Mouse (Mus musculus) heart, embryonic 16.5 days (tissue): Measurements from ENCODE around the gene Palb2. TPM values are rescaled to one million over a fixed set of nuclear protein-coding genes. Genes with fewer than 3 reads are reported as not detected.

Source experiments
- ATAC-seq: fragments of 200-750 bp; cut with Nextera tagmentation; replicated peaks from 2 replicates; pipeline ENCODE4 v1.8.0; 2017; ENCODE audit warnings: moderate number of reproducible peaks; ENCODE audit not compliant: insufficient read depth, low FRiP score; ENCODE audit errors: extremely low read depth
- H3K27ac ChIP-seq: fragments of 300-500 bp; sonication (generic); 2 replicates; pipeline ENCODE4 v1.5.1; 2014; ENCODE audit warnings: mild to moderate bottlenecking, low read length, control low read depth, moderate library complexity
- H3K27me3 ChIP-seq: fragments of 300-500 bp; sonication (generic); 2 replicates; pipeline ENCODE4 v1.6.1; 2014; ENCODE audit warnings: low read length, mixed read lengths; ENCODE audit not compliant: control insufficient read depth, insufficient read depth
- H3K36me3 ChIP-seq: fragments of 300-500 bp; sonication (generic); 2 replicates; pipeline ENCODE4 v1.6.1; 2014; ENCODE audit not compliant: control insufficient read depth, insufficient read depth
- H3K4me1 ChIP-seq: fragments of 300-500 bp; sonication (generic); 2 replicates; pipeline ENCODE4 v1.6.1; 2014; ENCODE audit warnings: low read length, mixed read lengths; ENCODE audit not compliant: control insufficient read depth, insufficient read depth
- H3K4me2 ChIP-seq: fragments of 300-500 bp; sonication (generic); 2 replicates; pipeline ENCODE4 v1.6.1; 2014; ENCODE audit warnings: low read depth, mild to moderate bottlenecking, control low read depth, low read length
- H3K4me3 ChIP-seq: fragments of 300-500 bp; sonication (generic); 2 replicates; pipeline ENCODE4 v1.5.1; 2014; ENCODE audit warnings: mild to moderate bottlenecking, control low read depth, low read length
- H3K9ac ChIP-seq: fragments of 300-500 bp; sonication (generic); 2 replicates; pipeline ENCODE4 v1.6.1; 2014; ENCODE audit warnings: low read length, control low read depth
- H3K9me3 ChIP-seq: fragments of 300-500 bp; sonication (generic); replicated peaks from 2 replicates; pipeline ENCODE4 v1.6.1; 2016; ENCODE audit warnings: low read length; ENCODE audit not compliant: control insufficient read depth
- WGBS: fragments of 180-500 bp; shearing (Covaris S2); extraction: QIAGEN DNeasy Blood & Tissue Kit; methylation state at CpG from one replicate; pipeline ENCODE4 v1.1.7; 2014; 5-methylcytosine and 5-hydroxymethylcytosine counted together
- polyA plus RNA-seq: library from polyadenylated mRNA; unstranded; fragments of >200 nt; fragmentation: Nextera tagmentation; extraction: Ambion mirVana; gene quantifications from 2 replicates; pipeline ENCODE4 v1.2.1, GENCODE M21; 2015

The Palb2 gene
- polyA plus RNA-seq, 1 experiment from 2014 or later, result 9.7 TPM

DNA sequence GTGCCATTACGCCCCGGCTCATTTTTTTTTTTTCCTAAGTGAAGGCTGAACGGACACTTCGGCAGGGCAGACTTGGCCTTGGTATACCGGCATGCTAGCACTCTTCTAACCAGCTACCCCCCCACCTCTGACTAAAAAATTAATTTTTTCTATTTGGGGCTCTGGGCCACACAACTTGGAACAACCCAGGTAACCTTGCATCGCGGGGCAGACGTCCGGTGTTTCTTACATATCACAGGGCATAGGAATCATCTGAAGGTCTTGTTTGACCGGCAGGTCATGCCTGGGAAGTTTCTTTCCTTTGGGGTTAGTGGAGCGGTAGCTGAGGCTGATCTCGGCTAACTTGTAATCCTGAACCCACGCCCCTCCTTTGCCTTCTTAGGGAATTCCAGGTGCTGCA lies 25.7 kb upstream of the Palb2 start:
- Histone ChIP-seq H3K27ac (peak overlapping the region; percentile 64), H3K4me1 (peaks cover 35% of the 10 kb centered on the region), H3K27me3 (no peaks in the 10 kb centered on the region), H3K9ac (peak overlapping the region; percentile 88), H3K4me2 (peak overlapping the region; percentile 96), H3K36me3 (peaks cover 15% of the 10 kb centered on the region), H3K4me3 (peak overlapping the region; percentile 62), H3K9me3 (no peaks in the 10 kb centered on the region)
- no peak for ATAC-seq
- WGBS, result 5% methylated on average over 13 of the region's 13 CpGs

DNA sequence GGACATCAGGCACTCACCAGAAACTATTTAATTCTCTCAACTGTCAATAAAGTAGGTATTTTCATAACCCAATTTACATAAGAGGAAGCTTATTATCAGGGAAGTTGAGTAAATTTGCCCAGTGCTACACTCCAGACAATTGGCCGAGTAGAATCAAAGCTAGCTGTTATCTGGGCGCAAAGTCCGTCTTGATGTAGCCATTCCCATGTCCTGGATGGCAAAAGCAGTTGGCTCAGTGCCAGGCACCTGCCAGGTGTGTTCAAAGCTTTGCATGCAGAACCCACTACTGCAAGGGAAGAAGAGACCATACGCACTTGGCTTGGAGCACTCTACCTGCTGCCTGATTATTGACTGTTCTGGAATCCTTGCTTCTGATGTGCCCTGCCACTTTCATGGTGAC lies 19.7 kb upstream of the Palb2 start:
- H3K27ac ChIP-seq, result no peak overlapping the region
- H3K9ac ChIP-seq, result no peak overlapping the region

DNA sequence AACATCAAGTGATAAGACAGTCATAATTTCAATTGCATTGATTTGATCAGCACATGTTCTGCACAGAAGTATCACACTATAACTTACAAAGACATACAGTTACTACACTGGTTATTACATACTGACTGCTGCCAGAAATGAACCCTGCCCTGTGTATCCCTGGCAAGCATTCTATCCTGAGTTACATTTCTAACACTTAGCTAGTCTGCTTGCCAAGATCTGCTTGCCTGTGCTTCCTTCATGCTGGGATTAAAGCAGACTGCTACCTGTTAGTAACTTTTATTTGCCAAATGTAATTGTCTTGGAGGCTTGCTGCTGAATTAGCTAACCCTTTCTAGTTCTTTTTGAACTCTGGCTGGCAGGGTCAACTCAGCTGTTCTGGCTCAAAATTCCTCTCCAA lies 8.2 kb upstream of the Palb2 start:
- H3K4me2 ChIP-seq, result no peak overlapping the region
- ATAC-seq, result no peak
- H3K9me3 ChIP-seq, result no peaks in the 10 kb centered on the region
- H3K27me3 ChIP-seq, result no peaks in the 10 kb centered on the region
- no peak overlapping the region for H3K9ac ChIP-seq
- H3K27ac ChIP-seq, result no peak overlapping the region
- H3K36me3 ChIP-seq, result peaks cover 70% of the 10 kb centered on the region
- H3K4me3 ChIP-seq, result no peak overlapping the region
- H3K4me1 ChIP-seq, result no peaks in the 10 kb centered on the region

More for the DNA sequence above, 19.7 kb upstream of the Palb2 start:
- no peak for ATAC-seq
- H3K4me2 ChIP-seq, result no peak overlapping the region
- H3K4me1 ChIP-seq, result peaks cover under 1% of the 10 kb centered on the region
- H3K4me3 ChIP-seq, result no peak overlapping the region
- peaks cover 23% of the 10 kb centered on the region for H3K36me3 ChIP-seq
- 74% methylated on average over 4 of the region's 4 CpGs for WGBS
- no peaks in the 10 kb centered on the region for H3K9me3 ChIP-seq
- H3K27me3 ChIP-seq, result no peaks in the 10 kb centered on the region

DNA sequence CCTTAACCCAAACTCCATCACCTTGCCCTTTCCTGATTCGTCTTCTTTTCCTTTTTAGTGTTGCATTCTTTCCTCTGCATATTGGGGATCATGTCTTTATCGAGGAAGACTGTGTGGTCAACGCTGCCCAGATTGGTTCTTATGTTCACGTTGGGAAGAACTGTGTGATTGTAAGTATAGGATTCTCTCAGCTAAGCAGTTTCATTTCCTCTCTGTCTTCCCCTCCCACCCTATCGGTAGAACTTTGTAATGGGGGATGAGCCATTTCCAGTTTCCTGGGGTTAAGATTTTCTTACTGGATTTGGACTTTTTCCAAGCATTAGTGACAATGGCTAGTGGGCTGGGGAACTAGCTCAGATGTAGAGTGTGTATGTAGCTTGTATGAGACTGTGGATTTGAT lies 5.4 kb upstream of the Palb2 start:
- Histone ChIP-seq H3K27ac (no peak overlapping the region), H3K27me3 (no peaks in the 10 kb centered on the region), H3K4me3 (no peak overlapping the region), H3K36me3 (peaks cover 57% of the 10 kb centered on the region), H3K9me3 (no peaks in the 10 kb centered on the region), H3K4me2 (no peak overlapping the region), H3K9ac (no peak overlapping the region), H3K4me1 (peaks cover 6% of the 10 kb centered on the region)
- 88% methylated on average over 5 of the region's 5 CpGs for WGBS
- ATAC-seq, result no peak

DNA sequence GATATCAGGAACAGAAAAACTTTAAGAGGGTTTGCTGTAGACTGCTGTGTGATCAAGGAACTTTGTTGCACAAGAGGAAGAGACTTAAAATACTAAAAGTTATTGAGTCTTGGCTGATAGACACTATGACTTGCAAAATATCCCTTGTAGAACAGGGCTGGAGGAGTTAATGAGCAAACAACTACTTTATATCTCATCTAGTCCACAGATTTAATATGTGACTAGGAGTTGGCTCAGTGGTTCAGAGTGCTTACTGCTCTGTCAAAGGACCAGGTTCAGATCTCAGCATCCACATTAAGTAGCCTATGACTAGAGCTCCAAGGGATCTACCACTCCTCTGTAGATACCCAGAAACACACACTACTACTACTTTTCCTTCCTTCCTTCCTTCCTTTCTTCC lies 4.3 kb upstream of the Palb2 start:
- Histone ChIP-seq H3K9ac (no peak overlapping the region), H3K4me2 (no peak overlapping the region), H3K9me3 (no peaks in the 10 kb centered on the region), H3K4me3 (no peak overlapping the region), H3K27ac (no peak overlapping the region), H3K4me1 (peaks cover 8% of the 10 kb centered on the region), H3K27me3 (no peaks in the 10 kb centered on the region), H3K36me3 (peaks cover 50% of the 10 kb centered on the region)
- ATAC-seq, result no peak

DNA sequence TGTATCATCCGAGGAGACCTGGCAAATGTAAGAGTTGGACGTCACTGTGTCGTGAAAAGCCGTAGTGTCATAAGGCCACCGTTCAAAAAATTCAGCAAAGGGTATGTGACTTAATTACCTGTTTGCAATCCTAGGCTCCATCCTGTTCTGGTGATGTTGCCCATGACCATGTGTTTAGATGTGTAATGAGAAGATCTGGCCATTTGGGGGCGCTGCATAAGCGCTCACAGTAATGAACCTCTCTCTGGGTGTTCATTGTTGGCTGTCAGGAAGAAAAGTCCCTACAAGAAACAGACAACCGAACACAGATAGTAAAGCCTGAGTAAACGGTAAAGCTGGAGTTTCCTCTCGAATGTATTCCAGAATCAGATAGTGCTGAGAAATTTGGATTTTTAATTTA lies 2.3 kb upstream of the Palb2 start:
- Histone ChIP-seq H3K9me3 (no peaks in the 10 kb centered on the region), H3K4me1 (peaks cover 9% of the 10 kb centered on the region), H3K4me2 (no peak overlapping the region), H3K9ac (no peak overlapping the region), H3K27ac (no peak overlapping the region), H3K4me3 (no peak overlapping the region), H3K36me3 (peaks cover 39% of the 10 kb centered on the region), H3K27me3 (no peaks in the 10 kb centered on the region)
- ATAC-seq, result no peak
- WGBS, result 67% methylated on average over 10 of the region's 10 CpGs

DNA sequence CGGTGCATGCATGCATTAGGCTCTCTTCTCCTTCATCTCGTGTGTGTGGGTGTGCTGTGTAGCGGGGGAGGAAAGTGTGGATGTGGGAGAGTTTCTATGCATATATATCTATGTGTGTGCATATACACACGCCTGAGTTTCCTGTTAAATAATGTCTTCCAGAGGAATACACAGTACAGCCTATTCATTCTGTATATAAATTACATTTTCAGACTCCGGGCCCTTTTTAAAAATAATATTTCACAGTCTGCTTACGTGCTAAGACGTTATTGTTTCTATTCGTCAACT lies 497 bp upstream of the Palb2 start:
- WGBS, result 13% methylated on average over 8 of the region's 8 CpGs
- peaks cover 23% of the 10 kb centered on the region for H3K36me3 ChIP-seq
- H3K27ac ChIP-seq, result peak overlapping the region; percentile 81
- no peaks in the 10 kb centered on the region for H3K9me3 ChIP-seq
- H3K27me3 ChIP-seq, result no peaks in the 10 kb centered on the region
- H3K4me3 ChIP-seq, result peak overlapping the region; percentile 98
- H3K4me1 ChIP-seq, result peaks cover 9% of the 10 kb centered on the region
- no peak for ATAC-seq
- peak overlapping the region; percentile 92 for H3K9ac ChIP-seq
- H3K4me2 ChIP-seq, result peak overlapping the region; percentile 66

DNA sequence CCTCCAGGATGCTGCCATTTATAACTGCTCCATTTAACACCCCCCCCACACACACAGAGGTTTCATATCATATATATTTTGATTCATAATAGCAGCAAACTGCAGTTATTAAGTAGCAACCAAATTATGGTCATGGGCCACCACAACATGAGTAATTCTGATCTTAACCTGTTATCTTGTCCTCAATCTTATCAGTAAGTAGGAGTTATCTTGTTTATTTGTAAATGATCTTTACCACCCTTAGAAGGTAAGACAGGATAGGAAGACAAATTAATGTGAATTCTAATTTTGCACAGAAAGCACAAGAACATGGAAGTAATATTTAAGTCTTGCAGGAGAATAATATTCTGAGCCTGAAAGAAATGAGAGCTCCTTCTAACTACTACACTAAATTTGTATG lies 951 bp downstream of the Palb2 start:
- Histone ChIP-seq H3K27ac (no peak overlapping the region), H3K27me3 (no peaks in the 10 kb centered on the region), H3K9ac (peak overlapping the region; percentile 87; the same call in 1 of the 2 replicates), H3K36me3 (peaks cover 23% of the 10 kb centered on the region), H3K4me2 (peak overlapping the region; percentile 81), H3K4me3 (peak overlapping the region; percentile 98), H3K4me1 (peaks cover 9% of the 10 kb centered on the region), H3K9me3 (no peaks in the 10 kb centered on the region)
- no peak for ATAC-seq

DNA sequence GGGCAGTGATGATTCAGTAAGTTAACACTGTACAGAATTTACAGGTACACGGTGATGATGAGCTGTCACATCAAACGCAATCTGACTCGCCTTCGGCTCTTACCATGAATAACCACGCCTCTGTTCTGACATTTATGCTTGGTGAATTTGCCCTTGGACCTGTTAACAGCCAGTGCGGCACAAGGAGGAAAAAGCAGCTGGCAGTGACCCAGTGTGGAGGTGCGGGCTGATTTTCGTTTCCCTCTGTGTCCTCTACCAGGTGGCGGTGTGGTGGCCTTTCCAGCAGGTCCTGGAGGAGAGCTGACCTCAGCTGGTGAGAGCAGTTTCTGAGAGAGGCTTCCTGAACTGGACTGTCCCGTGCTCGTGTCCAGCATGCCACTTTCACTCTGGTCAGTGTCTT lies 5.8 kb downstream of the Palb2 start:
- WGBS, result 91% methylated on average over 11 of the region's 11 CpGs
- no peaks in the 10 kb centered on the region for H3K9me3 ChIP-seq

DNA sequence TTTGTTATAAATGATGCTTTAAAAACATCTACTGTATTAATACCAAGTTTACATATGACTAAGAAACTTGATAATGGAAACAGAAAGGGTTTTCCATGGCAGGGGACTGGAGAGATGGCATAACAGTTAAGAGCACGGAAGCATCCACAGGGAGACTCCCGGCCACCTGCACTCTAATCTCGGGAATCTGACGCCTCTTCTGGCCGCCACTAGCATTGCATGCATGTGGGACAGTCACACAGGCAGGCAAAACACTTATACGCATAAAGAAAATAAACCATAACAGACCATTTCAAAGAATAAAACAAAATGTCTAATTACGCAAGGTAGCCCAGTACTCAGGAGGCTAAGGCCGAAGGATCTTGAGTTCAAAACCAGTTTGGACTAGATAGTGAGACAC lies 7.1 kb downstream of the Palb2 start:
- Histone ChIP-seq H3K4me1 (no peaks in the 10 kb centered on the region), H3K4me2 (no peak overlapping the region), H3K36me3 (peaks cover 30% of the 10 kb centered on the region), H3K27ac (no peak overlapping the region), H3K4me3 (no peak overlapping the region), H3K9ac (no peak overlapping the region), H3K9me3 (no peaks in the 10 kb centered on the region), H3K27me3 (no peaks in the 10 kb centered on the region)
- ATAC-seq, result no peak
- WGBS, result 73% methylated on average over 8 of the region's 8 CpGs

More for the DNA sequence above, 5.8 kb downstream of the Palb2 start:
- Histone ChIP-seq H3K27ac (no peak overlapping the region), H3K4me3 (no peak overlapping the region), H3K9ac (no peak overlapping the region), H3K27me3 (no peaks in the 10 kb centered on the region), H3K36me3 (peaks cover 24% of the 10 kb centered on the region), H3K4me1 (no peaks in the 10 kb centered on the region; the same call in 1 of the 2 replicates), H3K4me2 (no peak overlapping the region)
- ATAC-seq, result no peak
